Mouse (Mus musculus) hindbrain, embryonic 11.5 days (tissue): ENCODE measurements at regions not wholly inside any gene's neighbourhood (a gene's known extent, or its start where the extent isn't known, plus 50 kb on each side); places are given as distances from the start of the nearest gene placed in this dataset.

ENCODE experiments used
- ATAC-seq: fragments of 200-750 bp; cut with Nextera tagmentation; 2 replicates; pipeline ENCODE4 v1.8.0; 2017; ENCODE audit warnings: mild to moderate bottlenecking, moderate TSS enrichment, moderate library complexity; ENCODE audit not compliant: low FRiP score
- DNase-seq: peaks from one replicate; pipeline ENCODE4 v3.0.0-alpha.2; 2015; ENCODE audit warnings: low spot score
- H3K27ac ChIP-seq: fragments of 300-500 bp; sonication (generic); 2 replicates; pipeline ENCODE4 v1.5.1; 2014; ENCODE audit warnings: mild to moderate bottlenecking, low read depth, low read length
- H3K27me3 ChIP-seq: fragments of 300-500 bp; sonication (generic); 2 replicates; pipeline ENCODE4 v1.6.1; 2014; ENCODE audit warnings: mild to moderate bottlenecking, low read length, moderate library complexity, mixed read lengths; ENCODE audit not compliant: control insufficient read depth, insufficient read depth
- H3K36me3 ChIP-seq: fragments of 300-500 bp; sonication (generic); 2 replicates; pipeline ENCODE4 v1.6.1; 2014; ENCODE audit warnings: mild to moderate bottlenecking, low read length, moderate library complexity, mixed read lengths; ENCODE audit not compliant: control insufficient read depth, insufficient read depth
- H3K4me1 ChIP-seq: fragments of 300-500 bp; sonication (generic); replicated peaks from 2 replicates; pipeline ENCODE4 v1.6.1; 2014; ENCODE audit warnings: low read length, mixed read lengths; ENCODE audit not compliant: control insufficient read depth, insufficient read depth
- H3K4me2 ChIP-seq: fragments of 300-500 bp; sonication (generic); replicated peaks from 2 replicates; pipeline ENCODE4 v1.6.1; 2014; ENCODE audit warnings: mild to moderate bottlenecking, low read depth, low read length
- H3K4me3 ChIP-seq: fragments of 300-500 bp; sonication (generic); 2 replicates; pipeline ENCODE4 v1.5.1; 2014; ENCODE audit warnings: low read depth, low read length
- H3K9ac ChIP-seq: fragments of 300-500 bp; sonication (generic); 2 replicates; pipeline ENCODE4 v1.6.1; 2014; ENCODE audit warnings: low read depth, low read length
- H3K9me3 ChIP-seq: fragments of 300-500 bp; sonication (generic); 2 replicates; pipeline ENCODE4 v1.6.1; 2016; ENCODE audit warnings: low read length; ENCODE audit not compliant: control insufficient read depth
- WGBS: fragments of 180-500 bp; shearing (Covaris S2); extraction: QIAGEN DNeasy Blood & Tissue Kit; methylation state at CpG from one replicate; pipeline ENCODE4 v1.1.7; 2014; 5-methylcytosine and 5-hydroxymethylcytosine counted together

DNA sequence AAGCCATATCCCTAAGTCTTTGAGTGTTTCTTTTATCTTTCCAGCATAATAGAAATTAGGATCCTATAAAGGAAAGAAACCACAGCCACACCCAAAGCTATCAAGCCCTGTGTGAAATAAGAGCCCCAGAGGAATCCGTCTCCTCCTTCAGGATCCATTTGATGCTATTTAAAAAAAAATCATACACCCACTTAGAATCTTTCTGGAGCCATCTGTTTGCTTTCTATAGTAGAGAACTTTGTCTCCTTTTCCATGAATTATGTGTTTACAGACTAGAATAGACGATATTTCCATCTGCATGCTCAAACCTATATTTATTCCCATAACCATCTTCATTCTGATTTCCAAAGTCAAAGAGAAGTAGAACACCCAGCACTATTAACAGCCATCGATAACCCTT lies 917.2 kb upstream of the Man1a start:
- H3K9me3 ChIP-seq, result no peaks in the 10 kb centered on the region
- no peaks in the 10 kb centered on the region for H3K4me1 ChIP-seq
- DNase-seq (no peak), ATAC-seq (no peak)
- H3K4me2 ChIP-seq, result no peak overlapping the region
- no peaks in the 10 kb centered on the region for H3K27me3 ChIP-seq
- WGBS, result 88% methylated on average over 3 of the region's 3 CpGs
- no peak overlapping the region for H3K4me3 ChIP-seq
- no peaks in the 10 kb centered on the region for H3K36me3 ChIP-seq
- H3K27ac ChIP-seq, result no peak overlapping the region
- no peak overlapping the region for H3K9ac ChIP-seq

DNA sequence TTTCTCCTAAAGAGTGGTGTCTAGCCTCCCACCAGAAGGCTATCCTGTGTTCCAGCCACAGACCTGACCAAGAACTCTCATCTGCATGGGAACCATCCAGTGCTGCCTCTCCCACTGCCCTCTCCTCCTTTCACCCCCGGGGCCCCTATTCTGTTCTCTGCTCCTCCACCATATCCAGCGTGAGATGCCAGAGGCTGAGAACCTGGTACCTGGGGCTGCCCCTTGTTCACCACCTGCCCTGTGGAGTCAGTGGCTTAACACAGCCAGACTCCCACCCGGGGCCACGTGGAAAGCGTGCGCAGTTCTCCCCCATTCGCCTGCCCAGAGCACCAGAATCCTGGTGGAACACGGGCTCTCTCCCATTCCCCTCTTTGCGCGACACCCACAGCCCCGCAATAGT lies 879.5 kb upstream of the Man1a start:
- no peak for ATAC-seq

DNA sequence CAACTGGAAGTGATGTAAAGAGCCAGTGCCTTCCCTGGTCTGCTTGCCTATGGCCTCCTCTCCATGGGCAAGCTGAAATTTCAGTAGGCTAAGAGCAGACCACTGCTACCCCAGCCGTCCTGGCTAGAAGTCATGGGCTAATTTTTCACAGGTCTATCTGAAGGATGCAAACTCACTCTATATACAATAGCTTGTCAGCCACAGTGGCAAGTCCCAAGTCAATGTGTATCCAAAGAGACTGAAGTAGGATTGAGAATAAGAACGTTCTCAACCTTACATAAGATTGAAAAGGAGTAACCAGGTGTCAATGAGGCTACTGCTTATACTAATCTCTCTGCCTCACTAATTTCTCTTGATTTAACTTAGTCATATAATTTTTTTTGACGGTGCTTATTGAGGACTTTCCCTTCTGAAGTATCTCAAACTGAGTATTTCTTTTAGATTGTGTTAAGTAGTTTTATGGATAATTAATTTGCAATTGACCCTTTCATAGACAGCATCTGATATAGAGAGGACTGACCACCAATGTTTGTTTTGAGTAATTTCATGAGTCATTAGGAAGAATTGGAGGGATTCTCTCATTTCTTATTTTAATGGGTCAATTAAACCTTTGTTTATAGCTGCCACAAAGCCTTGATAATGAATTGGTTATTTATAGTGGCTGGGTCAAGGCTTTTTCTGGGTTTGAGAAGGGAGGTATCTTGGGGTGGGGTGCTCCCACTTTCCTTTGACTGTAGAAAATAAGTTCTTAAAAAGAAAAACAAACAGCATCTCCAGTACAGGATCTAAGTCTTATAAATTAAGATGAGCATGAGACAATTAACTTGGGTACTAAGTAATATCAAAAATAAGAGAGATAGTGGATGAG lies 865.0 kb upstream of the Man1a start:
- Histone ChIP-seq H3K9ac (no peak overlapping the region), H3K4me1 (no peaks in the 10 kb centered on the region), H3K27me3 (no peaks in the 10 kb centered on the region), H3K27ac (no peak overlapping the region), H3K36me3 (no peaks in the 10 kb centered on the region), H3K4me2 (no peak overlapping the region), H3K9me3 (no peaks in the 10 kb centered on the region), H3K4me3 (no peak overlapping the region)
- no peak for ATAC-seq
- DNase-seq, result no peak
- WGBS, result 84% methylated on average over 3 of the region's 3 CpGs

More for the DNA sequence above, 879.5 kb upstream of the Man1a start:
- no peaks in the 10 kb centered on the region for H3K4me1 ChIP-seq
- H3K4me3 ChIP-seq, result no peak overlapping the region
- H3K27me3 ChIP-seq, result no peaks in the 10 kb centered on the region
- H3K4me2 ChIP-seq, result no peak overlapping the region
- WGBS, result 93% methylated on average over 11 of the region's 11 CpGs
- H3K9me3 ChIP-seq, result no peaks in the 10 kb centered on the region
- H3K36me3 ChIP-seq, result no peaks in the 10 kb centered on the region
- H3K9ac ChIP-seq, result no peak overlapping the region
- no peak overlapping the region for H3K27ac ChIP-seq
- DNase-seq, result no peak

DNA sequence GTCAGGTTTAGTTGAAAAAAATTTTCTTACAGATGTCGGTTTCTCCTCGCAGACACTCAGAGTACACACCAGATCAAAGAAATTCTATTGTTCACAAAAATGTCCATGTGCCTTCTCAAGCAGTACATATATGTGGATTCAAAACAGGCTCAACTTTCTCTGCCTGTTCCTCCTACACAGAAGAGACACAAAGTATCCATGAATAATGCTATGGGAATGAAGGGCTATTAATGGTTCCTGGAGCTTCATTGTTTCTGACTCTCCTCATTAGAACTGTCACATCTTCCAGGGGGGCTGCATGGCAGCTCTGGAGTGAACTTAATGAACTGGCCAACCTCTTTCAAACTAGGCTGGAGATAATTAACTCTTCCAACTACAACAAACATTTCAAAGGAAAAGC lies 863.1 kb upstream of the Man1a start:
- 61% methylated on average over 2 of the region's 2 CpGs for whole genome bisulfite sequencing
- Histone ChIP-seq H3K9ac (no peak overlapping the region), H3K4me3 (no peak overlapping the region), H3K4me2 (no peak overlapping the region), H3K4me1 (no peaks in the 10 kb centered on the region), H3K27me3 (no peaks in the 10 kb centered on the region), H3K27ac (no peak overlapping the region), H3K36me3 (no peaks in the 10 kb centered on the region), H3K9me3 (no peaks in the 10 kb centered on the region)
- DNase-seq, result no peak
- ATAC-seq, result peak; percentile 40; the same call in 1 of the 2 replicates
